Mouse (Mus musculus): ENCODE measurements at regions not wholly inside any gene's neighbourhood (a gene's known extent, or its start where the extent isn't known, plus 50 kb on each side); places are given as distances from the start of the nearest gene placed in this dataset.
A peak's percentile ranks its signal among the peaks of the same experiment; 100 is the strongest.

GRCm38 (mm10) chr2:139069276-139069961, 424.3 kb upstream of the Sptlc3 start:
- intact Hi-C loops (cut with DNase I), result no loop called here
- no peak for DNase-seq (ENCODE audit: low spot score in 2 of 2)

GRCm38 (mm10) chr2:139071690-139072089, 422.0 kb upstream of the Sptlc3 start:
- no peak for DNase-seq (ENCODE audit: low spot score in 2 of 2)
- intact Hi-C loops (cut with DNase I), result no loop called here

DNA sequence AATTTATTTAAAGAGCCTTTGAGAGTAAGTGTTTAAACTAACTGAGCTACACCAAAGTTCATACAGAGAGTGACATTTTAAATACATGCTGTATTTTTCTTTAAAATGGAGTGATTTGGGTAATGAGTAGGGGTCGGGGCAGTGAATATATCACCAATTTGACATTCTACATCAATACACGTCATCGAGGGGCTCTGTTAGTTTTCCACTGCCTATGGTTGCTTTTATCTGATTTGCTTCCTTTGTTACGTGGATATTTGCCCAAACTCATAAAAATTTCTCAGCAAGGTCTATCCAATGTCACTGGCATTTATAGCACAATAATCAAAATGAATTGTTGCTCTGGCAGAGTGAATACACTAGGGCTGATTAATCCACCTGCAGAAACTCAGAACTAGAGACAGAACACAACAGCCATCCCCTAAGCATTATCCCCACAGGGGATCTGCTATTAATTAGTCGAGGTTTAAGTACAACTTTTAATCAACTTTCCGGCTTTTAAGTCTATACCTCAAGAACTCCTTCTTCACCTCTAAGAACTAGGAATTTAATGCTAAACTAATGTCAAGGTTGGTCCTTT, 400.1 kb upstream of the Sptlc3 start:
- intact Hi-C loops (cut with DNase I), result no loop called here
- no peak for DNase-seq (ENCODE audit: low spot score in 2 of 2)

- intact Hi-C loops (cut with DNase I), result no loop called here
Measured at GRCm38 (mm10) chr2:139111669-139112068, 382.0 kb upstream of the Sptlc3 start.

GRCm38 (mm10) chr2:139114523-139114922, 379.2 kb upstream of the Sptlc3 start:
- no peak for DNase-seq (ENCODE audit: low spot score in 2 of 2)

More at GRCm38 (mm10) chr2:139111669-139112068, 382.0 kb upstream of the Sptlc3 start:
- no peak for DNase-seq (ENCODE audit: low spot score in 2 of 2)

DNA sequence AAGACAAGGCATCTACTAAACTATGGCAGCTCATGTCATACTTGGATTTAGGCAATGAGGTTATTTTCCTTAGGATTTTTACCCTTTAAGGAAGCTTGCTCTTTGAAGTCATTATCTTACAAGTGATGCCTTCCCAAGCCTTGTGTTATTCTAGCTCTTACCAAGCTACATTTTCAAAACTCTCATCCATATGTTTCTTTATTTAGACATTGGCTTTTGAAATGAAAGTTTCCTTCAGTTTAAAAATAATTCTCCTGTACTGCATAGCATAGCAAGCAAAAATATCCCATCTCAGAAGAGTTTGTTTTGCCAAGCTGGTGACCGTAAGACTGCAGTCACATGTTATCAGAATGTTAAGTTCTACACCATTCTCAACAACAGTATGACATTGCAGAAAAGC, 372.8 kb upstream of the Sptlc3 start:
- no peak for DNase-seq (ENCODE audit: low spot score in 2 of 2)
- intact Hi-C loops (cut with DNase I), result loop anchor here (10.0 kb wide), 1 partner anchor 1076 kb away; no protein-coding TSS in a partner anchor

More at GRCm38 (mm10) chr2:139114523-139114922, 379.2 kb upstream of the Sptlc3 start:
- intact Hi-C loops (cut with DNase I), result no loop called here

- intact Hi-C loops (cut with DNase I), result loop anchor here (10.0 kb wide), 1 partner anchor 847 kb away; no protein-coding TSS in a partner anchor
- DNase-seq (ENCODE audit: low spot score in 2 of 2), result no peak
Measured at GRCm38 (mm10) chr2:139132121-139132520, 361.6 kb upstream of the Sptlc3 start.

DNA sequence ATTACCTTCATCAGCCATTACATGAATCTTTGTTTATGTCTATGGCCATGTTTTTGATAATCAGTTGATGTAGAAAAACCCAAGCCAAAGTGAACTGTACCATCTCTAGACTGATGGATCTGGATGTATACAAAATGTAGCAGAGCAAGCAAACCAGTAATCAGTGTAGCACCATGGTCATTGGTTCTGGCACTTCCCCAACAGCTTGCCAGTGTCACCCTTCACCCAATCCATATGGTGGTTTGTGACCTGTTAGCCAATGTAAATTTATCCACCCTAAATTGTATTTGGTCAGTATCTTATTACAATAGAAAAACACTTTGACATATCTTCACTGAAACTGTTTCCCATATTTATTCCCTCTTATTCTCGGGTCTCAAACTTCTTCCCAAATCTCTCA, 346.7 kb upstream of the Sptlc3 start:
- intact Hi-C loops (cut with DNase I), result no loop called here
- no peak for DNase-seq (ENCODE audit: low spot score in 2 of 2)

DNA sequence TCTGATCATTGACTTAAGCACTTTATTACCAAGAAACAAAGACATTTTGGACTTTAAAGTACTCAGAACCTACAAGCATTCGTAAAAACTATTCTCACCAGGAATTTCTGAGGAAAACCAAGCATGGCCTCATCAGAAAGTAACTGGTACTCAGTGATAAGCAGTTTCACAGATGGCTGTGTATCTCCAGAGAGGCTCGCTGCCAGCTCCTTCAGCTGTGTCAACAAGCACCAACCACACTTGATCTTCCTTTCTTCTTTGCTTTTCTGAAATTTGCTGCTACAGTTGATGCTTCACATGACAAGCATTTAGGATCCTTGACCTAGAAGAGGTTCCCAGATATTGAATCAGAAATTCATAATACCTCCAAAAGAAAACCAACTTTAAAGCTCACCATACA, 314.1 kb upstream of the Sptlc3 start:
- DNase-seq (ENCODE audit: low spot score in 2 of 2), result no peak
- intact Hi-C loops (cut with DNase I), result no loop called here

DNA sequence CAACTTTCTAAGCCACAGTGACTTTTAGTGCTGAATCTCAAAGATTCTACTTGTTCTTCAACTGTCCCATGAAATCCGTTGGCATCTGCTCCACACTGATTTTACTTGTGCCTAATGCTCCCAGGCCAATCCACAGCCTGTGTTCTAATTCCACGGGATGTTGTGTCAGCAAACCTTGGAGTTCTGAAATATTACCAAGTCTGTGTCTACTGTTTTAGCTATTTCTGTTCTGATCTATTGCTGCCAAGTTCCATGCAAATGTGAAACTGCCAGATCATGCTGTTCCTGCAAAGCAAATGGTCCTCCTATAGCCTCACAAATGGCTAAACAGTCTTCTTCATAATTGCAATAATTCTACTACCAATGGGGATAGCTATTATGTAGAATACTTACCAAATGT, 295.4 kb upstream of the Sptlc3 start:
- intact Hi-C loops (cut with DNase I), result no loop called here
- no peak for DNase-seq (ENCODE audit: low spot score in 2 of 2)

DNA sequence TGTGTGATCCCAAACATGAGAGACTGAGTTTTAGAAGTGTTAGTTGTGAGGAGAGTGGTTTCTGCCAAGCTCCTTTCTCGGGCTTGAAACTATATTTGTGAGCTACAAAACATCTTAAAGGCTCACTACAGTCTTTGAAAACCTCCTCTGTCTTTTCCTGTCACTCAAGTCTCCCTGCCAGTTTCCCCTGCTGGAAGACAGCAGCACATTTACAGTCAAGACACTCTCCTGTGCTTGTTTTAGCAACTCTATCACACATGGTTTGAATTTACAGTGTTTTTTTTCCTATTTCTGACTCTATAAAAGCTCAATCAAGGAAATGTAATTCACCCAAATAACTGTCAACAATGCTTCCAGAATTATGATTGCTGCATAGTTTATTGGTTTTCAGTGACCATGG, 286.1 kb upstream of the Sptlc3 start:
- no peak for DNase-seq (ENCODE audit: low spot score in 2 of 2)

DNA sequence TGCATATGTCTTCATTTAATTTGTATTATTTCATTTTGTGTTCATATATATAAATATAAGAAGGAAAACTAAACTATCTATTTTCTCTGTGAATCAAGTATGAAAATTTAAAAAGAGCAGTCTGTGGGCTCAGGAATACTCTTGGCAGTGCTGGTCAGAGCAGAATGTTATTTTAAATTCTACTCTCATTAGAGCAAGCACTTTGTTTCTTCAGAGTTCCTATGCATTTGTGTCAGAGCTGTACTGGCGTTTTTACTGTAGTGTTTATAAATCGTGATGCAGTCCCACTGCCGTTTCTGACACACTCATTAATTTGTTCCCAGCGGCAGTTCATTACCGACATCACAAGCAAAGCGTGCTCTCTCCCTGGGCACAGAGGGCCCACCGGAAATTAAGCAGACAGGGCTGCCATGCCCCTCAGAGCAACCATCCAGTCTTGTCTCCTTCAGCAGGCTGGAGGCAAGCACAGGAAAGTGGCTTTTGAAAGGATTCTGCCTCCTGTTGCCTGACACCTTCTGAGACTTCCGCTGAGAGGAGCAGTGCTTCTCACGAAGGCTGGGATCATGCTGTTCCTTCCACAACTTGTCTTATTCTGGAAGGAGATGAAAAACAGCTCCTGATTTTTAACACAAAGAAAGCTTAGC, 272.8 kb upstream of the Sptlc3 start:
- DNase-seq (ENCODE audit: low spot score in 2 of 2), result peak; percentile 24 to 32
- intact Hi-C loops (cut with DNase I), result no loop called here

More for the DNA sequence above, 286.1 kb upstream of the Sptlc3 start:
- intact Hi-C loops (cut with DNase I), result no loop called here

DNA sequence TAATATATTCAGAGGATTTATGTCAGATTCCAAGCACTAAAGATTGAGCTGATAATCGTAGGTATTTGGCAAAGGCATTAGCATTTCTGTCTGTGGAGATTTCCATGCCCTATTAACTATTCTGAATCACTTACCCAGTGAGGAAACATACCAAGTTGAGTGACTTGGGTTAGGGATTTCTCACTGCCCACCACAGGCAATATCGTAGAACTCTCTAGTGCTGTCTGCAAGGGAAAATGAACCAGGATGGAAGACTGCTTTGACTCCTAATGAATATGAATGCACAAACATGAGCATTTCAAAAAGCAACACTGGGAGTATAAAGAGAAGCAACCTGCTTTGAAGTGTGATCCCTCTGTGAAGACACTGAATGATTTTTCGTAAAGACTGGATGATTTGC, 263.3 kb upstream of the Sptlc3 start:
- intact Hi-C loops (cut with DNase I), result no loop called here

GRCm38 (mm10) chr2:139250138-139250537, 243.6 kb upstream of the Sptlc3 start:
- DNase-seq (ENCODE audit: low spot score in 2 of 2), result no peak
- intact Hi-C loops (cut with DNase I), result no loop called here

More for the DNA sequence above, 263.3 kb upstream of the Sptlc3 start:
- DNase-seq (ENCODE audit: low spot score in 2 of 2), result no peak

DNA sequence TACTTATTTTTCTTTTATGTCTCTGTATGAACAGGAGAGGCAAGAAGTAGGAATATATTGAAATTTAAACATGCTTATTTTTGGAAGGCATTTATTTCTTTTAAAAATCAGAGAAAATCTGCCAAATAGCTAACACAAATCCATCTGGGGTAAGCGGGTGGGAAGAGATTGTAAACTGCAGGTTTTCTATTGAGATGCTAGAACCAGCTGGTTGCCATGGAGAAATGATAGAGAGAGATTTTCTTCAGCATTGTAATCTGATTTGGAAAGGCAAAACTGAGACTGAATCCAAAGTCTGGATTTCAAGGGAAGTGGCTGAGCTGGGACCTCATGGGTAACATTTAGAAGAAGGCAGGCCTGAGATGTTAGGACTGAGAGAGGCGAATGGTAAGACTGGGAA, 226.6 kb upstream of the Sptlc3 start:
- intact Hi-C loops (cut with DNase I), result no loop called here
- no peak for DNase-seq (ENCODE audit: low spot score in 2 of 2)

DNA sequence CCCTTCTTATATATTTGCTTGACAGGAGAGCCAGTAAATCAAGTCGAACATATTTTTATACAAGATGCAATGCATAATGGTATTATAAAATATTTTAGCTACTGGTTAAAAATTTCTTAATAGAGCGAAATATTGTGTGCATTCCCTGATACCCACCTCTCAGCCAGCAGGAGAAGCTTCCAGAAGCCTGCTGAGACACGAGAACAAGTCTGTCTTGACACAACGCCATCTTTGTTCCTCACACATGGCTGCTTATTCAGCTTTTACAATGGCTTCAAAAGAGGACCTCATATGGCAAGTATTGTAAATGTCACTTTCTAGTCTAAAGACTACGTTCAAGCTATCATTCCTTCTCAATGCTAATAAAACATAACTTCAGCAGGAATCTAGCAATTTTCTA, 217.1 kb upstream of the Sptlc3 start:
- intact Hi-C loops (cut with DNase I), result no loop called here
- no peak for DNase-seq (ENCODE audit: low spot score in 2 of 2)

DNA sequence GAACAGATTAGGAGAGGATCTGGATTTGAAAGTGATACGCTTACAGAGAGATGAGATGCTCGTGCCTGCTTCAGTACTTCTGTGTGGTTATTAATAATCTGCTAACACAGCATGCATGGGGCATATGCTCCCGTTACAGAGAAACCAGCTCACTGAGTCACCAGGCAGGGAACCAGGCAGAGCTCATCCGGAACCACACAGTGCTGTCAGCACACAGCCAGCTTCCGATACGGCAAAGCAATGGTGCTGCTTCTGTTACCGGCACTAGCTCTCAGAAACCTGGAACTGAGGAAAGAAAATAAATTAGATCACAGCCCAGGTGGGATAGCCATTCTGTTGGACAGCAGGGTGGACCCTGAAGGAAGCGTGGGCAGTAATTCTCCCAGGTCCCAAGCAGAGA, 216.1 kb upstream of the Sptlc3 start:
- intact Hi-C loops (cut with DNase I), result no loop called here
- peak; percentile 11 to 13 for DNase-seq (ENCODE audit: low spot score in 2 of 2)

DNA sequence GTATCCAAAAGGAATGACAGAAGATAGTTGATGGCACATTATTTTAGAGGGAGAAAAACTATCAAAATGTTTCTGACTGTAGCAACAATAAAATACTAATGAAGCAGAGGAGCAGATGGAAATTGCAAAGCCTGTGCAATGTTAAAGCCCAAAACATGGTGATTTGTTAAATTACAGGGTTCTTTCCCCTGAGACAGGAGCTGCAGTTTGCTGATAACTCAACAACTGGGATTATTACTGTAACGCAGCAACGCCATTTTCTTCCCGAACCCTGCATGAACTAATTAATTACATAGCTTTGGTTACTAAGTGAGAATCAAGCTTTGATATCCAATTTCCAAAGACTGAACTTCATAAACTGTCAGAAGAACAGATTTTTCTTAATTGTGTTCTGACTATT, 212.7 kb upstream of the Sptlc3 start:
- intact Hi-C loops (cut with DNase I), result no loop called here
- no peak for DNase-seq (ENCODE audit: low spot score in 2 of 2)

- no peak for DNase-seq (ENCODE audit: low spot score in 2 of 2)
- intact Hi-C loops (cut with DNase I), result no loop called here
Measured at GRCm38 (mm10) chr2:139284315-139284714, 209.4 kb upstream of the Sptlc3 start.

DNA sequence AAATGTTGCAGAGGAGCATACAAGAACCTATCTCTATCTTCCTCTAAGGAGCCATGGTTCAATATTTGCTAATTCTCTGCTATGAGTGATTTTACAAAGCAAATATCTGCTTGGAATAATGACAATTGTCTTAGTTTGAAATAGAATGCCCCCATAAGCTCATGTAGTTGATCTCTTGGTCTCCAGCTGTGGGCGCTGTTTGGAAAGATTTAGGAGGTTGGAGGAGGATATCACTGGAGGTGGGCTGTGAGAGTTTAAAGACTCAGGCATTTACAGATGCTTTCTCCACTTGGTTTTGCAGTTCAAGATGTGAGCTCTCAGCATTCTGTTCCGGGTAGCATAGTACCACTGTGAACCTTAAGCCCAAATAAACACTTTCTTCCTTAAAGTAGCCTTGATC, 207.3 kb upstream of the Sptlc3 start:
- intact Hi-C loops (cut with DNase I), result no loop called here
- DNase-seq (ENCODE audit: low spot score in 2 of 2), result no peak

DNA sequence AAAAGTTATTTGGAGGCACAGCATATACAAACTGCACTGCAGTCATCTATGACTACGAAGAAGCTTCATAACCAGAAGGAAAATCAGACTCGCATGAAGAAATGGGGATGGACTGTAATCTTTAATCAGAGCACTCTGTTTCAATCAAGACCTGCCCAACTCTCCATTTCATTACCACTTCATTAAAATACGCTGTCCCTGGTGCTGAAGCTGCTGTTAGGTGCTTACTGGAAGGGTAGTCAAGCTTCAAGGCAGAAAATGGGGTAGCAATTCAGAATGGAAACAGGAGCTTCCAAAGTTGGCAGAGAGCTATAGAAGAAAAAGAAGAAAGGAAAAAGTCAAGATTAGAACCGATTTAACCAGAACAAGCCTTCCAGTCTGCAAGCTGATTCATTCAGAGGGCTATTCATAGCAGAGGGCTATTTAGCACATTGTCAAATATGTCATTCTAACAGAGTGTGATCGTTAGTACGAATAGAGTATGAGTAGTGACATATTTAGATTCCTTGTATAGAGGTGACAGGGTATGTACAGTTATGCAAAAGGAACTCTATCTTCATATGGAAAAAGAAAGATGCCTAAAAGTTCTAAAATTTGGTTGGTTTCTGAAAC, 195.1 kb upstream of the Sptlc3 start:
- intact Hi-C loops (cut with DNase I), result no loop called here
- DNase-seq (ENCODE audit: low spot score in 2 of 2), result no peak
